Mouse (Mus musculus): ENCODE measurements around the gene Csta1.
"Not testable (repeated sequence)": the region's sequence is repeated elsewhere in the genome, so short reads cannot be mapped to it uniquely, and the experiment has no call there.

The Csta1 gene

GRCm38 (mm10) chr16:36131141-36131540, at the start of gene Csta1:
TSS of gene Csta1 (minus strand) at chr16:36131241.
- DNase-seq (ENCODE audit: low read depth, low spot score), result no peak

GRCm38 (mm10) chr16:36179910-36180309, 48.9 kb upstream of the Csta1 start:
- DNase-seq (ENCODE audit: low read depth, low spot score), result no peak

GRCm38 (mm10) chr16:36176108-36176507, 45.1 kb upstream of the Csta1 start:
- no peak for DNase-seq (ENCODE audit: low read depth, low spot score)

GRCm38 (mm10) chr16:36167841-36168240, 36.8 kb upstream of the Csta1 start:
- not testable (repeated sequence) for DNase-seq (ENCODE audit: low read depth, low spot score)

- no peak for DNase-seq (ENCODE audit: low read depth, low spot score)
These were observed 25.4 kb upstream of the Csta1 start, which contains the start of gene Stfa2l1 for GRCm38 (mm10) chr16:36156402-36156975. TSS of gene Stfa2l1 (plus strand) at chr16:36156811.

- DNase-seq (ENCODE audit: low read depth, low spot score), result no peak
These were observed 7.2 kb upstream of the Csta1 start for GRCm38 (mm10) chr16:36138201-36138600.

- DNase-seq (ENCODE audit: low read depth, low spot score), result no peak
These were observed 2.9 kb downstream of the Csta1 start for GRCm38 (mm10) chr16:36128092-36128491.

GRCm38 (mm10) chr16:36115751-36116150, 15.3 kb downstream of the Csta1 start:
- DNase-seq (ENCODE audit: low read depth, low spot score), result not testable (repeated sequence)

GRCm38 (mm10) chr16:36111486-36111885, 19.6 kb downstream of the Csta1 start:
- not testable (repeated sequence) for DNase-seq (ENCODE audit: low read depth, low spot score)

GRCm38 (mm10) chr16:36102211-36102610, 28.8 kb downstream of the Csta1 start:
- DNase-seq (ENCODE audit: low read depth, low spot score), result no peak

- DNase-seq (ENCODE audit: low read depth, low spot score), result no peak
These were observed 29.5 kb downstream of the Csta1 start for GRCm38 (mm10) chr16:36101526-36101925.

- not testable (repeated sequence) for DNase-seq (ENCODE audit: low read depth, low spot score)
These were observed 33.1 kb downstream of the Csta1 start for GRCm38 (mm10) chr16:36097813-36098499.

- no peak for DNase-seq (ENCODE audit: low read depth, low spot score)
These were observed 37.0 kb downstream of the Csta1 start for GRCm38 (mm10) chr16:36094079-36094478.

GRCm38 (mm10) chr16:36090785-36091509, 40.1 kb downstream of the Csta1 start:
- DNase-seq (ENCODE audit: low read depth, low spot score), result no peak

GRCm38 (mm10) chr16:36089850-36090616, 41.0 kb downstream of the Csta1 start:
- DNase-seq (ENCODE audit: low read depth, low spot score), result no peak

GRCm38 (mm10) chr16:36089065-36089464, 42.0 kb downstream of the Csta1 start:
- no peak for DNase-seq (ENCODE audit: low read depth, low spot score)

- DNase-seq (ENCODE audit: low read depth, low spot score), result no peak
These were observed 43.2 kb downstream of the Csta1 start for GRCm38 (mm10) chr16:36087846-36088245.

- DNase-seq (ENCODE audit: low read depth, low spot score), result no peak
These were observed 51.1 kb downstream of the Csta1 start for GRCm38 (mm10) chr16:36079916-36080315.

- no peak for DNase-seq (ENCODE audit: low read depth, low spot score)
These were observed 56.3 kb downstream of the Csta1 start for GRCm38 (mm10) chr16:36074772-36075171.

GRCm38 (mm10) chr16:36072410-36073011, 58.5 kb downstream of the Csta1 start:
- DNase-seq (ENCODE audit: low read depth, low spot score), result no peak

Measured in WW6 (cell line).